Mouse (Mus musculus): ENCODE data around the gene Dnah6. TPM values are rescaled to one million over a fixed set of nuclear protein-coding genes. Genes with fewer than 3 reads are reported as not detected.
A peak's percentile ranks its signal among the peaks of the same experiment; 100 is the strongest.

Dnah6 gene
- polyA plus RNA-seq, 1 experiment from 2014 or later: 0.07 TPM

- H3K4me1 ChIP-seq (replicated peaks; ENCODE audit: control insufficient read depth, insufficient read depth, low read length): no peaks in the 10 kb centered on the region
- H3K9me3 ChIP-seq (ENCODE audit: control insufficient read depth, low read length): no peaks in the 10 kb centered on the region
- no peak overlapping the region for H3K4me3 ChIP-seq (ENCODE audit: low read depth, low read length)
- 92% methylated on average over 1 of the region's 1 CpGs for WGBS
- no peak overlapping the region for H3K27ac ChIP-seq (ENCODE audit: low read depth)
- H3K9ac ChIP-seq (ENCODE audit: low read length): no peak overlapping the region
- no peaks in the 10 kb centered on the region for H3K27me3 ChIP-seq (replicated peaks; ENCODE audit: control insufficient read depth, insufficient read depth, low read length)
- DNase-seq (ENCODE audit: low spot score) (no peak), ATAC-seq (replicated peaks; ENCODE audit: low FRiP score, low TSS enrichment, low read depth) (no peak)
- H3K4me2 ChIP-seq (ENCODE audit: low read length): no peak overlapping the region
- no peaks in the 10 kb centered on the region for H3K36me3 ChIP-seq (ENCODE audit: control insufficient read depth, insufficient read depth, low read length)
Observed at GRCm38 (mm10) chr6:72998809-72999208, 222.6 kb downstream of the Dnah6 start.

- no peak overlapping the region for H3K4me3 ChIP-seq (ENCODE audit: low read depth, low read length)
- 68% methylated on average over 5 of the region's 5 CpGs for WGBS
- DNase-seq (ENCODE audit: low spot score): no peak
- H3K36me3 ChIP-seq (ENCODE audit: control insufficient read depth, insufficient read depth, low read length): no peaks in the 10 kb centered on the region
- H3K4me2 ChIP-seq (ENCODE audit: low read length): no peak overlapping the region
- no peaks in the 10 kb centered on the region for H3K27me3 ChIP-seq (replicated peaks; ENCODE audit: control insufficient read depth, insufficient read depth, low read length)
- H3K4me1 ChIP-seq (replicated peaks; ENCODE audit: control insufficient read depth, insufficient read depth, low read length): peaks cover 3% of the 10 kb centered on the region; the same call in 1 of the 2 replicates
- H3K9ac ChIP-seq (ENCODE audit: low read length): no peak overlapping the region
- no peaks in the 10 kb centered on the region for H3K9me3 ChIP-seq (ENCODE audit: control insufficient read depth, low read length)
- ATAC-seq (replicated peaks; ENCODE audit: low FRiP score, low TSS enrichment, low read depth): no peak
- no peak overlapping the region for H3K27ac ChIP-seq (ENCODE audit: low read depth)
Observed at GRCm38 (mm10) chr6:72993688-72994082, 227.8 kb downstream of the Dnah6 start.

GRCm38 (mm10) chr6:72993054-72993687 lies 228.3 kb downstream of the Dnah6 start:
- no peak overlapping the region for H3K4me2 ChIP-seq (ENCODE audit: low read length)
- ATAC-seq (replicated peaks; ENCODE audit: low FRiP score, low TSS enrichment, low read depth) (0 out of 2 replicates have a peak, but pooled peaks have one; percentile 57), DNase-seq (ENCODE audit: low spot score) (no peak)
- H3K27ac ChIP-seq (ENCODE audit: low read depth): no peak overlapping the region
- no peak overlapping the region for H3K9ac ChIP-seq (ENCODE audit: low read length)
- H3K4me1 ChIP-seq (replicated peaks; ENCODE audit: control insufficient read depth, insufficient read depth, low read length): peaks cover 3% of the 10 kb centered on the region; the same call in 1 of the 2 replicates
- no peaks in the 10 kb centered on the region for H3K27me3 ChIP-seq (replicated peaks; ENCODE audit: control insufficient read depth, insufficient read depth, low read length)
- H3K9me3 ChIP-seq (ENCODE audit: control insufficient read depth, low read length): no peaks in the 10 kb centered on the region
- H3K4me3 ChIP-seq (ENCODE audit: low read depth, low read length): no peak overlapping the region
- H3K36me3 ChIP-seq (ENCODE audit: control insufficient read depth, insufficient read depth, low read length): no peaks in the 10 kb centered on the region
- 65% methylated on average over 8 of the region's 8 CpGs for WGBS

GRCm38 (mm10) chr6:72990206-72990605 lies 231.2 kb downstream of the Dnah6 start:
- Histone ChIP-seq H3K27ac (ENCODE audit: low read depth) (no peak overlapping the region), H3K9ac (ENCODE audit: low read length) (no peak overlapping the region), H3K4me2 (ENCODE audit: low read length) (no peak overlapping the region), H3K27me3 (replicated peaks; ENCODE audit: control insufficient read depth, insufficient read depth, low read length) (no peaks in the 10 kb centered on the region), H3K4me1 (replicated peaks; ENCODE audit: control insufficient read depth, insufficient read depth, low read length) (peaks cover 3% of the 10 kb centered on the region; the same call in 1 of the 2 replicates), H3K36me3 (ENCODE audit: control insufficient read depth, insufficient read depth, low read length) (no peaks in the 10 kb centered on the region), H3K9me3 (ENCODE audit: control insufficient read depth, low read length) (no peaks in the 10 kb centered on the region), H3K4me3 (ENCODE audit: low read depth, low read length) (no peak overlapping the region)
- WGBS: 79% methylated on average over 5 of the region's 5 CpGs
- ATAC-seq (replicated peaks; ENCODE audit: low FRiP score, low TSS enrichment, low read depth): no peak
- no peak for DNase-seq (ENCODE audit: low spot score)

GRCm38 (mm10) chr6:72989028-72989736 lies 232.3 kb downstream of the Dnah6 start:
- DNase-seq (ENCODE audit: low spot score) (peak; percentile 64), ATAC-seq (replicated peaks; ENCODE audit: low FRiP score, low TSS enrichment, low read depth) (peak; percentile 68)
- Histone ChIP-seq H3K27ac (ENCODE audit: low read depth) (no peak overlapping the region), H3K27me3 (replicated peaks; ENCODE audit: control insufficient read depth, insufficient read depth, low read length) (no peaks in the 10 kb centered on the region), H3K4me3 (ENCODE audit: low read depth, low read length) (no peak overlapping the region), H3K4me2 (ENCODE audit: low read length) (no peak overlapping the region), H3K9me3 (ENCODE audit: control insufficient read depth, low read length) (no peaks in the 10 kb centered on the region), H3K4me1 (replicated peaks; ENCODE audit: control insufficient read depth, insufficient read depth, low read length) (peaks cover 3% of the 10 kb centered on the region; the same call in 1 of the 2 replicates), H3K36me3 (ENCODE audit: control insufficient read depth, insufficient read depth, low read length) (no peaks in the 10 kb centered on the region), H3K9ac (ENCODE audit: low read length) (no peak overlapping the region)
- WGBS: 36% methylated on average over 7 of the region's 7 CpGs

- H3K9me3 ChIP-seq (ENCODE audit: control insufficient read depth, low read length): no peaks in the 10 kb centered on the region
- DNase-seq (ENCODE audit: low spot score) (no peak), ATAC-seq (replicated peaks; ENCODE audit: low FRiP score, low TSS enrichment, low read depth) (no peak)
- no peaks in the 10 kb centered on the region for H3K27me3 ChIP-seq (replicated peaks; ENCODE audit: control insufficient read depth, insufficient read depth, low read length)
- no peak overlapping the region for H3K4me2 ChIP-seq (ENCODE audit: low read length)
- H3K27ac ChIP-seq (ENCODE audit: low read depth): no peak overlapping the region
- no peak overlapping the region for H3K9ac ChIP-seq (ENCODE audit: low read length)
- peaks cover 18% of the 10 kb centered on the region; the same call in 1 of the 2 replicates for H3K4me1 ChIP-seq (replicated peaks; ENCODE audit: control insufficient read depth, insufficient read depth, low read length)
- no peak overlapping the region for H3K4me3 ChIP-seq (ENCODE audit: low read depth, low read length)
- 86% methylated on average over 4 of the region's 4 CpGs for WGBS
- H3K36me3 ChIP-seq (ENCODE audit: control insufficient read depth, insufficient read depth, low read length): no peaks in the 10 kb centered on the region
Observed at GRCm38 (mm10) chr6:72982506-72982905, 238.9 kb downstream of the Dnah6 start.

- peak overlapping the region; percentile 62 for H3K27ac ChIP-seq (ENCODE audit: low read depth)
- DNase-seq (ENCODE audit: low spot score): no peak
- no peak overlapping the region for H3K4me2 ChIP-seq (ENCODE audit: low read length)
- no peak overlapping the region for H3K4me3 ChIP-seq (ENCODE audit: low read depth, low read length)
- H3K4me1 ChIP-seq (replicated peaks; ENCODE audit: control insufficient read depth, insufficient read depth, low read length): peaks cover 18% of the 10 kb centered on the region; the same call in 1 of the 2 replicates
- no peaks in the 10 kb centered on the region for H3K27me3 ChIP-seq (replicated peaks; ENCODE audit: control insufficient read depth, insufficient read depth, low read length)
- 56% methylated on average over 6 of the region's 6 CpGs for WGBS
- H3K36me3 ChIP-seq (ENCODE audit: control insufficient read depth, insufficient read depth, low read length): no peaks in the 10 kb centered on the region
- H3K9ac ChIP-seq (ENCODE audit: low read length): no peak overlapping the region
- ATAC-seq (replicated peaks; ENCODE audit: low FRiP score, low TSS enrichment, low read depth): no peak
- H3K9me3 ChIP-seq (ENCODE audit: control insufficient read depth, low read length): no peaks in the 10 kb centered on the region
Observed at GRCm38 (mm10) chr6:72981851-72982250, 239.6 kb downstream of the Dnah6 start.

- peaks cover 18% of the 10 kb centered on the region; the same call in 1 of the 2 replicates for H3K4me1 ChIP-seq (replicated peaks; ENCODE audit: control insufficient read depth, insufficient read depth, low read length)
- H3K27me3 ChIP-seq (replicated peaks; ENCODE audit: control insufficient read depth, insufficient read depth, low read length): no peaks in the 10 kb centered on the region
- H3K4me2 ChIP-seq (ENCODE audit: low read length): no peak overlapping the region
- DNase-seq (ENCODE audit: low spot score) (peak; percentile 67), ATAC-seq (replicated peaks; ENCODE audit: low FRiP score, low TSS enrichment, low read depth) (peak; percentile 86)
- WGBS: 26% methylated on average over 9 of the region's 9 CpGs
- peak overlapping the region; percentile 64 for H3K27ac ChIP-seq (ENCODE audit: low read depth)
- no peak overlapping the region for H3K4me3 ChIP-seq (ENCODE audit: low read depth, low read length)
- no peaks in the 10 kb centered on the region for H3K36me3 ChIP-seq (ENCODE audit: control insufficient read depth, insufficient read depth, low read length)
- H3K9me3 ChIP-seq (ENCODE audit: control insufficient read depth, low read length): no peaks in the 10 kb centered on the region
- no peak overlapping the region for H3K9ac ChIP-seq (ENCODE audit: low read length)
Observed at GRCm38 (mm10) chr6:72981124-72981651, 240.3 kb downstream of the Dnah6 start.

Measured in intestine, embryonic 14.5 days (tissue).